Mouse (Mus musculus) gastrocnemius, postnatal 4 days (tissue): ENCODE data around the gene Hoxa13. TPM values are rescaled to one million over a fixed set of nuclear protein-coding genes. Genes with fewer than 3 reads are reported as not detected.
A peak's percentile ranks its signal among the peaks of the same experiment; 100 is the strongest.

ENCODE experiments used
- DNase-seq, 2 experiments: peaks; one replicate each; pipeline ENCODE4 v3.0.0; 2021 to 2022; ENCODE audit warnings: low spot score in 2 of 2, mixed read lengths in 2 of 2
- total RNA-seq, 2 experiments: library from RNA; stranded (reverse); gene quantifications; 2 replicates each; pipeline ENCODE4 v1.2.3; 2021

Hoxa13 gene
- total RNA-seq, 2 experiments from 2014 or later = 1.1 to 1.3 TPM

GRCm38 (mm10) chr6:52224895-52225611, 35.6 kb downstream of the Hoxa13 start:
- no peak for DNase-seq

GRCm38 (mm10) chr6:52223939-52224760, 36.5 kb downstream of the Hoxa13 start:
- DNase-seq = no peak

- DNase-seq = no peak
Measured at GRCm38 (mm10) chr6:52222729-52223128, 38.0 kb downstream of the Hoxa13 start.

- no peak for DNase-seq
Measured at GRCm38 (mm10) chr6:52221993-52222685, 38.5 kb downstream of the Hoxa13 start.

GRCm38 (mm10) chr6:52221337-52221992, 39.2 kb downstream of the Hoxa13 start, which contains the start of gene Hoxa7:
Gene Hoxa7, minus strand, starts transcription at chr6:52221854.
- peak; percentile 85 to 90 for DNase-seq

- no peak for DNase-seq
Measured at GRCm38 (mm10) chr6:52220865-52221310, 39.8 kb downstream of the Hoxa13 start.

GRCm38 (mm10) chr6:52220003-52220864, 40.4 kb downstream of the Hoxa13 start:
- peak in 1 of 2 experiments; percentile 21 for DNase-seq

- no peak for DNase-seq
Measured at GRCm38 (mm10) chr6:52219234-52219942, 41.3 kb downstream of the Hoxa13 start.

GRCm38 (mm10) chr6:52218643-52219215, 42.0 kb downstream of the Hoxa13 start:
- DNase-seq = no peak

- no peak for DNase-seq
Measured at GRCm38 (mm10) chr6:52217895-52218642, 42.6 kb downstream of the Hoxa13 start.

GRCm38 (mm10) chr6:52217459-52217768, 43.3 kb downstream of the Hoxa13 start:
- peak; percentile 55 to 79 for DNase-seq

- DNase-seq = peak; percentile 27 to 50
Measured at GRCm38 (mm10) chr6:52216691-52217458, 43.8 kb downstream of the Hoxa13 start.

GRCm38 (mm10) chr6:52215771-52216535, 44.7 kb downstream of the Hoxa13 start:
- DNase-seq = peak in 1 of 2 experiments; percentile 24

GRCm38 (mm10) chr6:52215070-52215469, 45.6 kb downstream of the Hoxa13 start:
- peak in 1 of 2 experiments; percentile 9 for DNase-seq

GRCm38 (mm10) chr6:52214271-52214670, 46.4 kb downstream of the Hoxa13 start:
- DNase-seq = peak in 1 of 2 experiments; percentile 7

GRCm38 (mm10) chr6:52213119-52213986, 47.3 kb downstream of the Hoxa13 start, which contains the start of the genes Hoxa3 and Gm28308:
Gene Hoxa3, minus strand, starts transcription at chr6:52213336.
Gene Gm28308, minus strand, starts transcription at chr6:52213339.
- DNase-seq = peak; percentile 40 to 68
